Mouse (Mus musculus) heart, adult 9 months (tissue): ENCODE measurements around the gene Glrx5.

Source experiments
- DNase-seq, 2 experiments: peaks; one replicate each; pipeline ENCODE4 v3.0.0; 2022; ENCODE audit warnings: low spot score in 2 of 2

Gene Glrx5

GRCm38 (mm10) chr12:105032147-105032831, at the start of gene Glrx5:
TSS of gene Glrx5 (plus strand) at chr12:105032688.
- DNase-seq = peak; percentile 100

GRCm38 (mm10) chr12:104983476-104983875, 49.0 kb upstream of the Glrx5 start:
- peak; percentile 61 to 62 for DNase-seq

- no peak for DNase-seq
Observed at GRCm38 (mm10) chr12:104985088-104985487, 47.4 kb upstream of the Glrx5 start.

GRCm38 (mm10) chr12:104986001-104986400, 46.5 kb upstream of the Glrx5 start:
- DNase-seq = no peak

DNA sequence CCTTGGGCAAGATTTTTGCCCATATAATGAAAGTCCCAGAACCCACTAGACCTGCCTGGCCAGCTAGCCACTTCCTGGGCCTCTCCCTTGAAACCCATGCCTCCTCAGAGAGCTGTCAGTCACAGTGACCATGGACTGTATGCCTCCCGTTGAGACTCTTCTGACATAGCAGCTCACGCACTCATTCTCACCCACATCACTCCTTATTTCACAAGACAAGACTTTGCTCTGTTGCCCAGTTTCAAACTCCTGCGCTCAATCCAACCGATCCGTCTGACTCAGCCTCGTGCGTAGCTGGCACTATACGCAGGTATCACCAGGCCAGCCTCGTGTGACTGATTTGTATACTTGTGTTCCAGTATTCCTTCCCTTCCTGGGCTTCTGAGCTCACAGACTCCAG, 45.7 kb upstream of the Glrx5 start:
- DNase-seq = no peak

- no peak for DNase-seq
Observed at GRCm38 (mm10) chr12:104987936-104988335, 44.6 kb upstream of the Glrx5 start.

DNA sequence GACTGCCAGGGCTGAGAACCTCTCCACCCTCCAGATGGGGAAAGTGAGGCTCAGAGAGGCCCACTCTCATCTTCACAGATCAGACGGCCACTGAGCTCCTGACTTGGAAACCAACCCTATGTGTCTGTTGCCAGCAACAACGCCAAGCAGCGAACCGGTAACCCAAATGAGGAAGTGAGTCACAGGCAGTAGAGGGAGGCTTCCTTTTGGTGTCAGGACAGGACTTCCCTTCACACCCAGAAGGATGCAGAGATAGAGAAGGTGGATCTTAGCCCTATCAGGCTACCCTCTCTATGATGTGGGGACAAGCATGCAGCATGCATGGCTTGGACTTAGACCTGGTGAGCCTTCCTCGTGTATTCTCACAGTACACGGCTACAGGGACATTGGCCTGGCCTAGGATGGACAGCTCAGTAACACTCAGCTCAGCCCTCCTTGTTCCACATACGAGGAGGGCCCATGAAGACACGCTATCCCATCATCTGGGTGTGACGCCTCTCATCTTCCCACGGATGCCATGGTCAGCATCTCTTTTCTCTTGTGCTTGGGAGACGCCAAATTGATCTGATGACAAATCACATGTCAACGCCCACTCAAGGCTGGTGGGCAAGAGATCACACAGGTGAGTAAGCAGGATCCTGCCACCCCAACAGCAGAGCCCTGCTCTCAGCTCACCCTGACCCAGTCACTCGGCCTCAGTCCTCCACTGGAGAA, 41.6 kb upstream of the Glrx5 start:
- DNase-seq = peak; percentile 50 to 77

DNA sequence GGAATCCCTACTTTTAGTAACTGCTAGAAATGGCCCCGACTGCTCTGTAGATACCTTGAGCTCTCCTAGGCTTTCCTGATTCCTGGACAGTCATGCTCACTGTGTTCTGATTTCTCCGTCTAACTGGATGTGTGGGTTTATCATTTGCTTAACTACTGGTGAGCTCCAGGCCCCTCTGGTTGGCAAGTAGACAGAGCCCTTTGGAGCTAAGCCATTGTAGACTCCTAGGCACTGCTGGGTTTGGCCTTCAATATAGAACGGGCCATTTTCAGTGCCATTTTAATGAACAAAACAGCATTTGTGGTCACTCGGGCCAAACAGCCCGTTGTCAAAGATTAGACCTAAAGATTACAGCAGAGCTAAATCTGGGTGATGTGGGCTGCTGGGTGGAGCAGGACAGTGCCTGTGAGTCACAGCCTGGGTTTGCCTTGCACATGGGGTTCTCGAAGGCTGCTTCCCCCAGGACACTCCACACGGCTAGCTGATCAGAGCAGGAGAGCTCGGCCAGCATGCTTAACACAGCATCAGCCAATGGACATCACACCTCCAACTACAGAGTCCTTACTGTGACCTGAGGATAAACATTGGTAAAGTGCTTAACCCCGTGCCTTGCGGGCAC, 40.3 kb upstream of the Glrx5 start:
- DNase-seq = no peak

DNA sequence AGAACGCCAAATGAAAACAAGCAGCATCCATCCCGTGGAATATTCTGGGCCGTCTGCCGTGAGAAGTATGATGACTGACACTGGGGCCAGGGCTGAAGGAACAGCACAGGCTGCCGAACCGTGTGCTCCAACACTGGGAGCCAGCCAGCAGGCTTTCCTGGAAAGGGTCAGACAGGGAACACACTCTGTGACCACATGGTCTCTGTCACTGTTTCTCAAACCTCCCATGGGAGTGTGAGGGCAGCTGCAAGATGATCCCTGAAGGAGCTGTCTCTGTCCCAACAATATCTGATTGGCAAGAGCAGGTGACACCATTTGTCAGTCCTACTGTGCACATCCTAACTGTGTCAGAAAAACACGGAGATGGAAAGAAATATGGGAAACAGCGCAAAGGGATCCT, 39.6 kb upstream of the Glrx5 start:
- DNase-seq = peak; percentile 54 to 68

DNA sequence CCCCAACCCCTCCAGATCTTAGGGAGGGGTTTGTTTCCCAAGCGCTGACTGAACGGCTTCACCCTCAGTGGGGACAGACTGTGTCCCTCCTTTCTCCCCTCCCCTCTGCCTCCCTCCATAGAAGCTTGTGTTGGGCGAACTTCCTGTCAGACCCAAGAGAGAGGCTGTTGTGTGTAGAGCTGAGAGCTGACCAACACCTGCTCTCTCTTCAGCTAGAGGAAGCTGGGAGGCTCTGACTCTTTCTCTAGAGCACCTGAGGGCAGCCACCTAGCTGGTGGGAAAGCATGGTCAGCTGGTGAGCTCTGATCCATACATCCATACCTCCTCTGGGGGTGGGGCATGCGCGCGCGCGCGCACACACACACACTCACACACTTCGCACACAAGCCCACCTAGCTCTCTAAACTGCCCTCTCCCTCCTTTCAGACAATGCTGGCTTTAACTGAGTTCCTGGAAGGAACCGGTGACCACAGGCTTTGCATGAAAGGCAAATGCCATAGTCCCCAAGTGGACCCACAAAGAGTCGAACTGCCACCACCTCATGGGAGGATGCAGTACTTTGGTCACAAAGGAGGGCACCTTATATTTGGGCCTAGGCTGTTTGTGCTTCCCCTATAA, 37.1 kb upstream of the Glrx5 start:
- no peak for DNase-seq

DNA sequence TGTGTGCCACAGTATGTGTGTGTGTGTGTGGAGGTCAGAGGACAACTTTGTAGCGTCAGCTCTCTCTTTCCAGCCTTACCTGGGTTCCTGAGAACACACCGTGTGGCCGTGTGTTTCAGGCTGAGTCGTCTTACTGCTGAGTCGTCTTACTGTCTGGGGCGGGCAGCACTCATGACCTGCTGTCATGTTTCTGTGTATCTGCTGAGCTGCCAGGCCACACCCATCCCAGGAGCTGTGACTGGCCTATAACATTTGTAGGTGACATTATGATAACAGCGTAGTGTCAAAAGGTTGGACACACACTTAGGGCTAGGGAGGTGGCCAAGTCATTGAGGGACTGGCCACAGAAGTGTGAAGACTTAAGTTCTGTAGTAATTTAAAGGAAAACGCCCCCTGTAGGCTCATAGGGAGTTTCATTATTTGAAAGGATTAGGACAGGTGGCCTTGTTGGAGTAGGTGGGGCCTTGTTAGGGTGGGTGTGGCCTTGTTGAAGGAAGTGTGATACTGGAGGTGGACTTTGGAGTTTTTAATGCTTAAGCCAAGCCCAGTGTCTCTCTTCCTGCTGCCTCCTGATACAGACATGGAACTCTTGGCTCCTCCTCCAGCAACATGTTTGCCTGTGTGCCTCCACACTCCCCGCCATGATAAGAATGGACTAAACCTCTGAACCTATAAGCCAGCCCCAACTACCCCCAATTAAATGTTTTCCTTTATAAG, 36.3 kb upstream of the Glrx5 start:
- no peak for DNase-seq

DNA sequence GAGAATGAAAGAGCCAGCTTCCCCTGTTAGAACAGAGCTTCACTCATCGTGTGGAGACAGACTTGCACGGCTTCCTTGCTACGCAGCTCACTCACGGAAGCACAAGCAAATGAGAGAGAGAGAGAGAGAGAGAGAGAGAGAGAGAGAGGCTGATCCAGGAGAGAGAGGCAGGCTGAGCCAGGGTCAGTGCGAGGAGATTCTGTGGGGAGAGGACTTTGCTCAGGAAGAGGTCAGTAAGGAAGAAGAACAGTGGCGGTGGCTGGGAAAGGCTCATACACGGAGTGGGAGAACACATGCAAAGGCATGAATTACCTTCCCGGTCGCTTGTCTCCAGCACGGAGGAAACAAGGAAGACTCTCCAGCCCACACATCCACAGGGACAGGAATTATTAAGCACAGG, 35.3 kb upstream of the Glrx5 start:
- no peak for DNase-seq

GRCm38 (mm10) chr12:104997641-104998293, 34.7 kb upstream of the Glrx5 start:
- DNase-seq = no peak

DNA sequence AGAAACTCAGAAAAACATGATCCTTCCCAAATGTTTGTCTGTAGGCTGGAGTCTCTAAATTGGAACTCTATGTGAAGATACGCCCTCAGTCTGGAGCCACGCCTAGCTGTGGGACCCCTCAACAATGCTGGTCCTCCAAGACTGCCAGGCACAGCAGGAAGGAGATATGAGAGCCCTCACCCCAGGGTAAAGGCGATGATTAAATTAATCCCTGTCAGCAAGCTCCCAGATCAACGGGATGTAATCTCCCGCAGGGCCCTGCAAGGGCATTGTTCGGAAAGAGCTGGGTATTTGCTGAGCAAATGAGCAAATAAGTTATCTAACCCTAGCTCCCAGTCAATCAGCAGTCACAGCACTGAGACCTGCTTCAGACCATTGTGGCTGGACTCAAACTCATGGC, 33.9 kb upstream of the Glrx5 start:
- DNase-seq = no peak

DNA sequence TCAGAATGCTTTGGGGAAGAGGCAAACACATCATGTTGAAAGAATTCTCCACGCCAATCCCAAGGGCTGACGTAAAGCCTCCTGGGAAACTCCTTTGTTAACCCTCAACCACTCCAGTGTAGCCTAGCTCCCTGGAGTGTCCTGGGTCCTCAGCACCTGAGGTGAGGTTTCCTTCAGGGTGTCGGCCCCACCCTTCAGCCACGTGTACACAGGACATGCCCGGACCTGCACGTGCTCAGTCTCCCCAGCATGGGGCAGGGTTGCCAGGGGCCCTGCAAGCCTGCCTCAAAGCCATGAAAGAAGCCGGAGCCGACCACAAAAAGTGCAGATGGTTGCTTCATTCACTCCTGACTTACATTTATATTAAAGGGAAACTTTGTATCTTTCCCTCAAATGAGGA, 33.3 kb upstream of the Glrx5 start:
- no peak for DNase-seq

DNA sequence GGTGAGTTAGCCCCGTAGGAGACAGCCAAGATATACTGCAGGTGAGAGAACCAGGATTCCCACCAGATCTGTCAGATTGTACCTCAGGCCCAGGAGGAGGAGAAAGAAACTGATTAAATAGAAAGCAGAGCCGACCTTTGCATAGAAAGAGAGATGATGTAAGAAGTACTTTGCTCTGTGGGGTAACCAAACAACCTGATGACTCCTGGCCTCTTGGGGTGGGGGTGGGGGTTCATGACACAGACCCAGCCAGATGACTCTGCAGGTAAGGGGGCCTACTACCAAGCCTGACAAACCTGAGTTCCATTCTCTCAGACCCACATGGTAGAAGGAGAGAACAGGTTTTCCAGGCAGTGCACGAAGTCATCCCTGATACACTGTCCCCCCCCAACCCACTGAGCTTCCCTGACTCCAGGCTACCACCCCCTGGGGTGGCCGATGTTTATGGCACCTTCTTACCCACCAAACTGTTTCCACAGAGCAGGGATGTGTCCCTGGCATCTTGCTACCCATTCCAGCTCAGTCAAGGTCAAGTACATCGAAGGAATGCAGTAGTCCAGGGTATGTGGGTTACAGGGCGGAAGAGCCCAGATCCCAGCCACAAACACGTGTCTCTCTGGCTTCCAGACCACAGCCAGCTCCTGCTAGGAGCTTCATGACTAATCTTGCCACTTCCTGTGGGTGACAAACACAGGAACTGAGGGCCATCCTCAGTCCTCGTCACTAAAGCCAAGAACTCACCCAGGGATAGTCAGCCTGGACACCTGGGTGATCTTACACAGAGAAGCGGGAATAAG, 31.8 kb upstream of the Glrx5 start:
- DNase-seq = no peak

- DNase-seq = no peak
Observed at GRCm38 (mm10) chr12:105001317-105001716, 31.2 kb upstream of the Glrx5 start.

DNA sequence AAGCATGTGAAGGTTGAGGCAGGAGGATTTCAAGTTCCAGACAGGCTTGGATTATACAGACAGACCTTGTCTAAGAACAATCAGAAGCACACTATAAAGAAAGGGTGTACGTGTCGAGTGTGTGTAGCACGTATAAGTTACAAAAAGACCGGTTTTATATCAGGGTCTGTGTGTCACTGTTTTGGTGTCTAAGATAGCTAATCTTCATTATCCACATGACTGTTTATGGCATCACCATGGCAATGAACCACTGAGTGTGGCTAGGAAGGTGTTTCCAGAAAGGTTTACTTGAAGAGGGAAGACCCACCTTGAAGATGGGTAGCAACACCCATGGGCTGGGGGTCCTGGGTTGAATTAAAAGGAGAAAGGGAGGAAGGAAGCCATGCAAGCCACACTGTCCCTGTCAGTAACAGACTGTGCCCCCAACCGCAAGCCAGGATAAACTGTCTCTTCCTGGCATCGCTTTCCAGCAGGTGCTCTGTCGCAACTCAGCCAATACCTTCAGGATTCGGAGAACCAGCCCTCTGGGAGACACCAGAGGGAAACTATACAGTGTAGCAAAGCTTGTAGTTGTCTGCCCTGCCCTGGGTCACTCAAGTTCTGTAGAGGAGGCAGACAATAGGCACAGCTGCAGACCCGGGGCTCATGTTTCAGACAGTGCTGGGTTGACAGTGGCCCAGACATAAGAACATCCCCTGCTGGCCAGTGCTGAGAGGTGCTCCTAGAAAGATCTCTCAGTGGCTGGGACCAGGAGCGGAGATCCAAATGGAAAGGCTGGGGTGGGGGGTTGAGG, 30.0 kb upstream of the Glrx5 start:
- no peak for DNase-seq

DNA sequence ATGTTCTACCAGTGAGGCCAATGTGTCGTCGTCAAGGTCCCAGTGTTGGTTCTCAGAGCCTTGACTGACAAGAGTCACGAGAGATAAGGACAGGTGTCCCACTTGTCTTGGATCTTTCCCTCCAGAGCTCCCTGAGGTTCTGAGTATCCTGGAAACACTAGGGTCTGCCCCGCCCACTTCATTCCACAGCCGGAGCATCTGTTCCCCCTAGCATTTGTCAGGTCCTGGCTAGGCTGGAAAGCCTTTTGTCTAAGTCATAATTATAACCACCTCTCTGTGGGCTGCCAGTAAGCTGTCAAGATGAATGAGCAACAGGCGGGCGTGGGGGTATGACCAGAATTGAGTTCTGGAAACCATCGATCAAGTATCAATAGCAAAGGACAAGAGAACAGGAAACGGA, 29.3 kb upstream of the Glrx5 start:
- no peak for DNase-seq

- DNase-seq = no peak
Observed at GRCm38 (mm10) chr12:105003715-105004114, 28.8 kb upstream of the Glrx5 start.
